Mouse (Mus musculus) liver, embryonic 18 days (tissue): ENCODE measurements around the gene 2310009B15Rik. TPM values are rescaled to one million over a fixed set of nuclear protein-coding genes. Genes with fewer than 3 reads are reported as not detected.

Experiments used
- polyA plus RNA-seq: library from polyadenylated mRNA; depleted of rRNA; stranded (reverse); fragments of >200 nt; gene quantifications from 2 replicates; pipeline ENCODE4 v1.2.3, GENCODE M21; 2012; rRNA removed

The 2310009B15Rik gene
- 13.3 and 14.1 TPM in 2 replicates for polyA plus RNA-seq

DNA sequence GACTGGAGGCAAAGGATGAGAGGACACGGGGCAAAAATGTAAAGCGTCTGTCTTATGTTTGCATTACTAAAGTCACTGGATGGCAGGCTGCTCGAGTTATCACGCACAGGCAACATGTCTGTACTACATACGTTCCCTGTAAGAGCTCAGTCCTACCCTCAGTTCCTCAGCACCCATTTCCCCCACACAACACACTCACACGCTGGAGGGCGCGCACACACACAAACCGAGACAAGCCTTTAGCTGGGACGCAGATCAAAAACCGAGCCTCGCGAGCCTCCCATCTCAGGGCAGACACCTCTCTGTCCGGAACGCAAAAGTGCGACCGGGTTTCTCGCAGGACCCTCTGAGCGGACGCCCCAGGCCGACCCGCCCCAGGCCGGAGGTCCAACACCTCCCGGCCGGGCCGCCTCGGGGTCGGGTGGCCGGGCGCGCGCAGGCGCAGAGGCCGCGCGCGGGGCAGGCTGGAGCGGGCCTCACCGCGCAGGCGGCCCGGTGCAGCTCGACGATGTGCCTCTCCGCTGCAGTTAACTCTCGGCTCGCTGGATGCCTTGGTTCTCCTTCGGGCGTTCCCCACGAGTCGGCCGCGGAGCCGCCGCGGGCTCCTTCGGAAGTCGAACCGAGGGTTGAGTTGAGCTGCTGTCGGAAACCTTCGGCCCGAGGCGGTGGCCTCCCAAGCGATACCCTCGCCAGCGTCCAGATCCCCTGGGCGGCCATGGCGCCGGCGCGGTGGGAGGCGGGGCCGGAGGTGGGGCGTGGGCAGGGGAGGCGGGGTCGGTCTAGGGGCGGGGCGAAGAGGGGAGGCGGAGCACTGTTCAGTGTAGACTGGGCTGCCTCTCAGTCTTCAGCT lies at the start of gene 2310009B15Rik:
2310009B15Rik (minus strand) TSS at position 752 of the 850 bp plus-strand sequence.

DNA sequence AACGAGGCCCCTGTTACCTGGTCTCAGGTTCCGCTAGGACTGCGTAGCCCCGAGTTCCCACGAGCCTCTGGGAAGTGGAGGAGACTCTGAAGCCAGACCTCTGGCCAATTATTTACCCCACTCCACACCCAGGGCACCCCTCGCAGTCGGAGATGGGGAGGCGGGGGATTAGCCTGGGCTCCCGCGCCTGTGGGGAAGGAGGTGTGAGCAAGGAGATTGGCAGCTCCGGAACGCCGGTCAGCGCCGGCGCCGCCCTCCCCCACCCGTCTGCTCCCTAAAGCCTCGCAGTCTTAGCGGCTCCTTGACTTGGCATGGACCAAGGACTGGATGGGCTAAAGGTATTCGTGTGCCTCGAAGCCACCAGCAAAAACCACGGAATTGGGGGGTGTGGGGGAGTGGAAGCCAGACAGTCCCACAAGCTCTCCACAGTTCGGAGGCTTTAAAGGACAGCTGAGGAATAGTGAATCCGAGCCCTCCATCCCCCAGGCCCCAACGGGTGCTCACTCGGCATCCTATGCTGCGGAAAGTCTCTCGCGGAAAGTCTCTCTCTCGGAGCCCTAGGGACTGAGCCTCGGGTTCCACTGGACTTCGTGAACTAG lies 8.0 kb downstream of the 2310009B15Rik start, which contains the start of gene Lhx9:
Lhx9 (minus strand) TSS at position 67 of the 599 bp plus-strand sequence.

Other genes with a start within 250 kb of the 2310009B15Rik start
- 7.2 and 7.5 TPM in 2 replicates for gene Nek7, start 236.7 kb downstream of the 2310009B15Rik start, polyA plus RNA-seq
- gene Lhx9, start 8.3 kb downstream of the 2310009B15Rik start, polyA plus RNA-seq = 0.02 TPM in 2 replicates
- gene Dennd1b, start 106.6 kb upstream of the 2310009B15Rik start, polyA plus RNA-seq = 1.4 and 1.7 TPM in 2 replicates